Mouse (Mus musculus): ENCODE results near the gene Rlf. TPM values are rescaled to one million over a fixed set of nuclear protein-coding genes. Genes with fewer than 3 reads are reported as not detected.

Rlf gene
- 23.6 and 24.1 TPM in 2 replicates for polyA plus RNA-seq (2016; fragmentation: Nextera tagmentation; extraction: Ambion mirVana)

DNA sequence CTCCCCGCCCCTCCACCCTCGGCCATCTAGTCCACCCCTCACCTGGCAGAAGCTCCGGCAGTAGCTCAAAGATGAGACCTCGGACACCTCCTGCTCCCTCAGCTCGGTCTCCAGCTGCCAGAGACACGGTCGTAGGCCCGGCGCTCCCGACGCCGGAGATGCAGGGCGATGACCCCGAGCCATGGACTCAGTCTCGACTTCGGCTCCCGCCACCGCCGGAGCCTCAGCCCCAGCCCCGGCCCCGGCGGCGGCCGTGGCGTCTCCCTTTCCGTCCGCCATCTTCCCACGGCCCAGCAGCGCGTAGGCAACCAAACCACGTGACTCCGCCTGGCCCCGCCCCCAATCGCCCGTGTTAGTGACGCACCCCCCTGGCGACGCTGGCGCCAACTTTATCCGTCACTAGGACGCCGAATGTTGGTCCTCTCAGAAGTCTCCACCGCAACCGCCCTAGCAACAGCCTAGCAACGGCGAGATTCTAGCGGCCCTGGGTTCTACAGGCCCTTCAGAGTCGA lies at the start of gene Rlf:
Gene Rlf, minus strand, starts transcription at position 292 of the 512 bp plus-strand sequence.
- ATAC-seq (ENCODE audit: insufficient number of reproducible peaks, low FRiP score) = peak; percentile 97
- Histone ChIP-seq H3K27me3 (replicated peaks) (peaks cover 5% of the 10 kb centered on the region; the same call in 1 of the 2 replicates), H3K27ac (ENCODE audit: poor library complexity, severe bottlenecking) (peak within 1 kb of the TSS; percentile 88), H3K4me1 (replicated peaks) (peaks cover 21% of the 10 kb centered on the region), H3K9me3 (replicated peaks) (no peaks in the 10 kb centered on the region), H3K9ac (peak within 1 kb of the TSS; percentile 98), H3K4me2 (peak within 1 kb of the TSS; percentile 81), H3K36me3 (no peaks in the 10 kb centered on the region), H3K4me3 (peak within 1 kb of the TSS; percentile 99)
- under 1% methylated on average over 47 of the region's 48 CpGs for WGBS

DNA sequence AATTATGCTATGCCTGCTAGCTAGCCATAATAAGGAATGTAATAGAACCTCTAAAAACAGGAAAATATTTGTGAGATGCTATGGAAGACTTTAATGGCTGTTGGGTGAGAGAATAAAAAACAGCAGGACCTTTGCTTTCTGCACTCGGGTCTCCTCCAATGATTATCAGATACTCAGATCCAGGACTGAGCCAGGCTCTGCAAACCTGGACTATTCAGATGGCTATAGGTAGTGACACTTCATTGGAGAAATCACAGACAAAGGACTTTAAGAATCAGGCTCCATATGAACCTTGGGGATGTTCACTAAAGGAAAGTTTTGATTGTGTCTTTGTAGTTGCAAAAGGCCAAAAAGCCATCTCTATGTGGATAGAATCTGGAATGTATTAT lies 26.7 kb upstream of the Rlf start:
- no peak overlapping the region for H3K9ac ChIP-seq
- no peaks in the 10 kb centered on the region for H3K4me1 ChIP-seq (replicated peaks)
- no peak overlapping the region for H3K4me3 ChIP-seq
- no peak for ATAC-seq (ENCODE audit: insufficient number of reproducible peaks, low FRiP score)
- no peaks in the 10 kb centered on the region for H3K9me3 ChIP-seq (replicated peaks)
- no peaks in the 10 kb centered on the region for H3K36me3 ChIP-seq
- no peak overlapping the region for H3K27ac ChIP-seq (ENCODE audit: poor library complexity, severe bottlenecking)
- no peaks in the 10 kb centered on the region for H3K27me3 ChIP-seq (replicated peaks)
- H3K4me2 ChIP-seq = no peak overlapping the region
- WGBS = 72% methylated on average over 1 of the region's 1 CpGs

DNA sequence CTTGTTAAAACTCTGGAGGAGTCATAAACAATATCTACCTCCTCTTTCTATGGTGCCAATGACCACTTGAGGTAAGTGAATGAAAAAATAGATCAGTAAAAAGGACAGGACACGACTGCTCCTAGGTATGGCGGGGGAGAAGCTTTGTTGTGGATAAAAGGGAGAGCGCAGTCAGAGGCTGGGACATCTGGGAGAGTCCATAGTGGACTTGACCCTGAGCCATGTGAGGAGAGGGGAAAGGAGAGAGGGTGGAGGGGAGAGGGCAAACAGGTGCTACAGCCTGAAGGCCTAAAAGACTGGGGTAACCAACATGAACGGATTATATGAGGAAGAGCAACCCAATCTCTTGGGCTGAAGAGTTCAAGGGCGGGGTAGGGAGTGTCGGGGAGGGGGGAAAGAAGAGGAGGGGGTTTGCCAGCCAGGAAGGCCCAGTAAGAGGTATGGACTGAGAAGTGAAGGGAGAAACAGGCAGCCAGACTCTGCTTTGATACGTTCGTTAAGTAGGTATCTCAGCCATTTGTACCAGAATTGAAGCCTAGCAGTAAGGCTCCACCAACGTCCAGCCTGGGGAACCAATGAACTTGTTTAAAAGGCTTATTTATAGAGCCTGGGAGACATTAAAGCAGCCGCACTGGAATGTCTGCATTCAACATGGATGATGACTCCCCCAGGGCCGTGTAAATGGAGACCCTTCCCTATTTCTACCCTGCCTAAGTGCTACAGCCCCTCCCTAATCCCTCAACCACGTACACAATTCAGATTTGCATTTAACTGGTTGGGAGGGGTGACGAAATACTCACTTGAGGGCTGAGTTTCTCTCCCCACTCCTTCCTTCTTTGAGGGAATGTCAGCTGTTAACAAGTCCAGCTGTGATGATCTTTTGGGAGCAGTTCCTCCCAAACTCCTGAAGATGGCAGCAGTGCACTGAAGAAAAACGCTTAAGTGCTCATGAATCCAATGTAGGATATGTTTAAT lies 26.0 kb upstream of the Rlf start:
- no peaks in the 10 kb centered on the region for H3K36me3 ChIP-seq
- WGBS = 39% methylated on average over 14 of the region's 14 CpGs
- no peak overlapping the region for H3K4me3 ChIP-seq
- H3K27me3 ChIP-seq (replicated peaks) = no peaks in the 10 kb centered on the region
- H3K4me1 ChIP-seq (replicated peaks) = no peaks in the 10 kb centered on the region
- H3K27ac ChIP-seq (ENCODE audit: poor library complexity, severe bottlenecking) = no peak overlapping the region
- H3K9me3 ChIP-seq (replicated peaks) = no peaks in the 10 kb centered on the region
- no peak overlapping the region for H3K9ac ChIP-seq
- ATAC-seq (ENCODE audit: insufficient number of reproducible peaks, low FRiP score) = no peak
- no peak overlapping the region for H3K4me2 ChIP-seq

DNA sequence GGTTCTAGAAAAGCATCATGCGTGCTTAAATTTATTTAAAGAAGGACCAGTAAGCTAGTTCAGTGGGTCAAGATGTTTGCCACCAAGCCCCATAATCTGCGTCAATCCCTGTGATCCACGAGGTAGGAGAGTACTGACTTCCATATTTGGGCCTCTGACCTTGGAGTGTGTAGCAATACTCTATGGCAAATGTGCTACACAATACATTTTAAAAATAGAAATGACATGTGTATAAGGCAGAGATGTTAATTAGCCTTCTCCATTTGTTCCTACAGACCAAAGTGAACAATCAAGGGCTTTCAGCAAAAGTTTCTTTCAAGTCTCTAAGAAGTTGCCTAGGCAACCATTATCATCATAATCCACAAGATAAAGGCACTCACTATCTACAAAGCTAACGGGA lies 25.0 kb upstream of the Rlf start:
- H3K27ac ChIP-seq (ENCODE audit: poor library complexity, severe bottlenecking) = no peak overlapping the region
- H3K4me3 ChIP-seq = no peak overlapping the region
- no peaks in the 10 kb centered on the region for H3K36me3 ChIP-seq
- no peaks in the 10 kb centered on the region for H3K9me3 ChIP-seq (replicated peaks)
- H3K27me3 ChIP-seq (replicated peaks) = no peaks in the 10 kb centered on the region
- H3K9ac ChIP-seq = no peak overlapping the region
- WGBS = 53% methylated on average over 4 of the region's 4 CpGs
- H3K4me2 ChIP-seq = no peak overlapping the region
- H3K4me1 ChIP-seq (replicated peaks) = no peaks in the 10 kb centered on the region
- ATAC-seq (ENCODE audit: insufficient number of reproducible peaks, low FRiP score) = no peak

DNA sequence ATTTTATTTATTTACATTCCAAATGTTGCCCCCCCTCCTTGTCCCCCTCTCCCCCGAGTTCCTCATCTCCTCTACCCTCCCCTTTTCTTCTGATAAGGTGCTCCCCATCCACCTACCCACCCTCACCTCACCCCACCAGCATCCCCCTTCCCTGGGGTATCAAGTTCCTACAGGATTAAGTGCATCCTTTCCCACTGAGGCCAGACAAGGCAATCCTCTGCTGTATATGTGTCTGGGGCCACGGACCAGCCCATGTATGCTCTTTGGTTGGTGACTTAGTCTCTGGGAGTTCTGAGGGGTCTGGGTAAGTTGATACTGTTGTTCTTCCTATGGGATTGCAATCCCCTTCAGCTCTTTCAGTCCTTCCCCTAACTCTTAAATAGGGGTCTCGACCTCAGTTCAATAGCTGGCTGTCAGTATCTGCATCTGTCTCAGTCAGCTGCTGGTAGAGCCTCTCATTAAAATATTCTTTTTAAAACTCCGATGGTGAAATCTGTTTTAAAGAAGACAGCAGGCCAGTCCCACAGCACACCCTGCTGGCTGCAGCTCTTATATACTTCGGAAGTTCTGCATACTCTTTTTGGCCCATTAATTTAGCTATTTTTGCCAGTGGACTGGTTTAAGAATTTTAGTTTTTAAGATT lies 17.0 kb upstream of the Rlf start:
- Histone ChIP-seq H3K9ac (no peak overlapping the region), H3K4me3 (no peak overlapping the region), H3K4me2 (no peak overlapping the region), H3K27ac (ENCODE audit: poor library complexity, severe bottlenecking) (no peak overlapping the region), H3K36me3 (no peaks in the 10 kb centered on the region), H3K27me3 (replicated peaks) (0 out of 2 replicates have a peak, but pooled peaks cover 11% of the 10 kb centered on the region), H3K4me1 (replicated peaks) (peaks cover 6% of the 10 kb centered on the region), H3K9me3 (replicated peaks) (no peaks in the 10 kb centered on the region)
- no peak for ATAC-seq (ENCODE audit: insufficient number of reproducible peaks, low FRiP score)
- WGBS = 12% methylated on average over 5 of the region's 5 CpGs

DNA sequence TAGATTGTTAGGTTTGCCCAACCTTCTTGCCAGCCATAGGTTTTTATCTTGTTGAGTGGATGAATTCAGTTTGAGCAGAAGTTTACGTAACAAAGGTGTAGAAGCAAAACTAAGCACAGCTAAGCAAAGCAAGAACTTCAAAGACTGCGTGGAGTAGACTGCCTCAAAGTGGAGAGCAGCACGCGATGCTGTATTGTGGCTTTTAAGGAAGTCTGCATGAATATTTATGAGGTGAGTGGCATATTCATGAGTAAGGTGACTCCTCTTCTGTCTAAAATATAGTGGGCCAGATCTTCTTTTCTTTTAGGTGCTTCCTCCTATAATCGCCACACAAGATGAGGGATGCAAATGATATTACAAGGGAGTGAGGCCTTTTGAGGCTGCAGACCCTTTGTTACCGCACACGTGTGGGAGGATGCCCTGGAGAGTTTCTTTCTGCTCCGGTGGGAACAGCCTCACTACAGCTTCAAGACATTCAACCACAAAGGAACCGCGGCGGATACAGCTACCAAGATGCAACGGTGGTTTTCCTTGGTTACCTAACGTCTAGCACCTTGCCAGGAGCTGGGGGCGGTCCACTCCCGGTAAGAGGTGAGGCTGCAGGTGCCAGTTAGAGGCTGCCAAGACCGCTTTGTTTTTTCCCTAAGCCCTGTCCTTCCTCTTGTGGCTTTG lies 16.2 kb upstream of the Rlf start:
- no peak for ATAC-seq (ENCODE audit: insufficient number of reproducible peaks, low FRiP score)
- H3K27ac ChIP-seq (ENCODE audit: poor library complexity, severe bottlenecking) = no peak overlapping the region
- 6% methylated on average over 16 of the region's 16 CpGs for WGBS
- H3K4me2 ChIP-seq = peak overlapping the region; percentile 61
- peaks cover 6% of the 10 kb centered on the region for H3K4me1 ChIP-seq (replicated peaks)
- no peaks in the 10 kb centered on the region for H3K36me3 ChIP-seq
- peak overlapping the region; percentile 12 for H3K9ac ChIP-seq
- H3K9me3 ChIP-seq (replicated peaks) = 0 out of 2 replicates have a peak, but pooled peaks cover 3% of the 10 kb centered on the region
- 0 out of 2 replicates have a peak, but pooled peaks cover 11% of the 10 kb centered on the region for H3K27me3 ChIP-seq (replicated peaks)
- H3K4me3 ChIP-seq = peak overlapping the region; percentile 25

DNA sequence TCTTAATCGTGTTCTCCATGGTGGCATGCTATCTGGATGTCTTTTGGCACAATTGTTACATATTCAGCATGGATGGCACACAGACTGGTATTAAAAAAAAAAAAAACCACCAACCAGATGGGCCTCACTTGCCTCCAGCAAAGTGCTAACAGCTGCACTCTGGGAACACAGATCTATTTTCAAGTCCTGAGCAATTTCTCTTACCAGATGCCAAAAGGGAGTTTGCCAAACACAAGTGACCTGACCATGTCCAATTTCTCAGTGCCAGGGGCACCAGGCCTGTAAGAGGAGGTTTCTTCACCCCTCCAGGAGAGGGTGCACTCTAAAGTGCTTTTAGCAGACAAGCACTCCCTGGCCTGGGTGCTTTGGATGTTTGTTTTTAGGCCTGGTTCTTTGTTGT lies 12.2 kb upstream of the Rlf start:
- no peak for ATAC-seq (ENCODE audit: insufficient number of reproducible peaks, low FRiP score)
- Histone ChIP-seq H3K4me1 (replicated peaks) (peaks cover 6% of the 10 kb centered on the region), H3K9me3 (replicated peaks) (0 out of 2 replicates have a peak, but pooled peaks cover 4% of the 10 kb centered on the region), H3K4me3 (no peak overlapping the region), H3K4me2 (no peak overlapping the region), H3K36me3 (no peaks in the 10 kb centered on the region), H3K27ac (ENCODE audit: poor library complexity, severe bottlenecking) (no peak overlapping the region), H3K9ac (no peak overlapping the region), H3K27me3 (replicated peaks) (0 out of 2 replicates have a peak, but pooled peaks cover 7% of the 10 kb centered on the region)
- 46% methylated on average over 1 of the region's 1 CpGs for WGBS

DNA sequence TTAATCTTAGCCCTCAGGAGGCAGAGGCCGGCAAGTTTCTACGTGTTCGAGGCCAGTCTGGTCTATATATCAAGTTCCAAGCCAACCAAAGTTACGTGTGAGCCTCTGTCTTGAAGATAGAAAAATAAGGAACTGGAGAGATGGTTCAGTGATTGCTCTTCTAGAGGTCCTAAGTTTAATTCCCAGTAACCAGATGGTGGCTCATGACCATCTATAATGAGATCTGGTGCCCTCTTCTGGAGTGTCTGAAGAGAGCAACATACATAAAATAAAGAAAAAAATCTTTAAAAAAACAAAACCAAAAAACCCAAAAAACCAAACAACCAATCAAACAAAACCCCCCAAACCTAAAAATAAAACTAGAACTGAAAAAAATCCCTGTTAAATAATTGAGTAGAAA lies 10.3 kb upstream of the Rlf start:
- H3K9me3 ChIP-seq (replicated peaks) = 0 out of 2 replicates have a peak, but pooled peaks cover 4% of the 10 kb centered on the region
- 0 out of 2 replicates have a peak, but pooled peaks cover 4% of the 10 kb centered on the region for H3K27me3 ChIP-seq (replicated peaks)
- no peak overlapping the region for H3K27ac ChIP-seq (ENCODE audit: poor library complexity, severe bottlenecking)
- H3K4me1 ChIP-seq (replicated peaks) = no peaks in the 10 kb centered on the region
- WGBS = 85% methylated on average over 4 of the region's 4 CpGs
- H3K36me3 ChIP-seq = no peaks in the 10 kb centered on the region
- H3K4me2 ChIP-seq = no peak overlapping the region
- no peak overlapping the region for H3K9ac ChIP-seq
- H3K4me3 ChIP-seq = no peak overlapping the region
- ATAC-seq (ENCODE audit: insufficient number of reproducible peaks, low FRiP score) = no peak

DNA sequence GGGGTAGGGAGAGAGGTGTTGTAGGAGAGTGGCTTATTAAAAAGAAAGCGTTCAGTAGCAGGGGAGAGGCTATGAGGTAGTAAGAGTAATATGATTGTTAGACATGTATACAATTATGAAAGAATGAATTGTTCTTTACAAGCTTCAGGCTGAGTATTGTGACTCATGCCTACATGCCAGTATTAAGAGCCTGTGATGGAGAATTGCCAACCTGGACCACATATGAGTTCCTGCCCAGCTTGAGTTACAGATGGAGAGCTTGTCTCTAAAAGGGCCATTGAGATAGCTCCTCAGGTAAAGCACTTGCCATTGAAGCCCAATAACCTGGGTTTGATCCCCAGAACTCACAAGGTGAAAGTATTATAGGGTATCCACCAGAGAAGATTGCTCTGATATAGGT lies 8.3 kb upstream of the Rlf start:
- Histone ChIP-seq H3K4me3 (no peak overlapping the region), H3K27ac (ENCODE audit: poor library complexity, severe bottlenecking) (no peak overlapping the region), H3K4me2 (no peak overlapping the region), H3K36me3 (no peaks in the 10 kb centered on the region), H3K27me3 (replicated peaks) (0 out of 2 replicates have a peak, but pooled peaks cover 4% of the 10 kb centered on the region), H3K9ac (no peak overlapping the region), H3K9me3 (replicated peaks) (0 out of 2 replicates have a peak, but pooled peaks cover 4% of the 10 kb centered on the region), H3K4me1 (replicated peaks) (no peaks in the 10 kb centered on the region)
- 67% methylated on average over 1 of the region's 1 CpGs for WGBS
- no peak for ATAC-seq (ENCODE audit: insufficient number of reproducible peaks, low FRiP score)

DNA sequence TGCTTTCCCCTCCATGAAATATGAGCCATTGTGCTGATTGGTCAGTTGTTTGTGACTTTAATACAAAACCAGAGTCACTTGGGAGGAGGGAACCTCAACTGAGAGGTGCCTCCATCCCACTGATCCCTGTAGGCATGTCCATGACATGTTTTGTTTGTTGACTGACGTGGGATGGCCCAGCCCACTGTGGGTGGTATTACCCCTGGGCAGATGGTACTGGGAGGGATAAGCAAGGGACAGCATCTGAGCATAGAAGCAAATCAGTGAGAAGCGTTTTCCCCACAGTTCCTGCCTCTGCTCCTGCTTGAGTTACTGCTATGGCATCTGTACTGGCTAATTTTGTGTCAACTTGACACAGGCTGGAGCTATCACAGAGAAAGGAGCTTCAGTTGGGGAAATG lies 1.3 kb upstream of the Rlf start:
- peaks cover 5% of the 10 kb centered on the region; the same call in 1 of the 2 replicates for H3K27me3 ChIP-seq (replicated peaks)
- no peak for ATAC-seq (ENCODE audit: insufficient number of reproducible peaks, low FRiP score)

More for the DNA sequence above, 1.3 kb upstream of the Rlf start:
- no peak overlapping the region for H3K9ac ChIP-seq
- 48% methylated on average over 2 of the region's 2 CpGs for WGBS
- H3K4me2 ChIP-seq = no peak overlapping the region
- no peak overlapping the region for H3K4me3 ChIP-seq
- H3K36me3 ChIP-seq = no peaks in the 10 kb centered on the region
- H3K4me1 ChIP-seq (replicated peaks) = peaks cover 21% of the 10 kb centered on the region
- no peaks in the 10 kb centered on the region for H3K9me3 ChIP-seq (replicated peaks)
- no peak overlapping the region for H3K27ac ChIP-seq (ENCODE audit: poor library complexity, severe bottlenecking)

Data from heart, embryonic 12.5 days (tissue).